Mouse (Mus musculus) liver, embryonic 16.5 days (tissue): Measurements from ENCODE around the gene Lrrc4. TPM values are rescaled to one million over a fixed set of nuclear protein-coding genes. Genes with fewer than 3 reads are reported as not detected.

Experiments
- ATAC-seq: fragments of 200-750 bp; cut with Nextera tagmentation; 2 replicates; pipeline ENCODE4 v1.8.0; 2017; ENCODE audit warnings: low read depth, mild to moderate bottlenecking, moderate number of reproducible peaks, moderate library complexity
- H3K27ac ChIP-seq: fragments of 300-500 bp; sonication (generic); 2 replicates; pipeline ENCODE4 v1.5.1; 2014; ENCODE audit warnings: mild to moderate bottlenecking, low read length
- H3K27me3 ChIP-seq: fragments of 300-500 bp; sonication (generic); 2 replicates; pipeline ENCODE4 v1.6.1; 2014; ENCODE audit warnings: low read depth, low read length, mixed read lengths; ENCODE audit not compliant: control insufficient read depth, insufficient read depth
- H3K36me3 ChIP-seq: fragments of 300-500 bp; sonication (generic); 2 replicates; pipeline ENCODE4 v1.6.1; 2014; ENCODE audit warnings: mild to moderate bottlenecking; ENCODE audit not compliant: control insufficient read depth, insufficient read depth
- H3K4me1 ChIP-seq: fragments of 300-500 bp; sonication (generic); 2 replicates; pipeline ENCODE4 v1.6.1; 2014; ENCODE audit warnings: low read depth, low read length, mixed read lengths; ENCODE audit not compliant: control insufficient read depth
- H3K4me2 ChIP-seq: fragments of 300-500 bp; sonication (generic); 2 replicates; pipeline ENCODE4 v1.6.1; 2014; ENCODE audit warnings: low read depth, low read length, mixed read lengths
- H3K4me3 ChIP-seq: fragments of 300-500 bp; sonication (generic); 2 replicates; pipeline ENCODE4 v1.5.1; 2014; ENCODE audit warnings: low read depth, mild to moderate bottlenecking, low read length
- H3K9ac ChIP-seq: fragments of 300-500 bp; sonication (generic); 2 replicates; pipeline ENCODE4 v1.6.1; 2014; ENCODE audit warnings: low read depth, low read length
- H3K9me3 ChIP-seq: fragments of 300-500 bp; sonication (generic); replicated peaks from 2 replicates; pipeline ENCODE4 v1.6.1; 2016; ENCODE audit warnings: low read length; ENCODE audit not compliant: control insufficient read depth
- WGBS: fragments of 180-500 bp; shearing (Covaris S2); extraction: QIAGEN DNeasy Blood & Tissue Kit; methylation state at CpG from one replicate; pipeline ENCODE4 v1.1.7; 2014; ENCODE audit not compliant: insufficient replicate concordance; 5-methylcytosine and 5-hydroxymethylcytosine counted together
- polyA plus RNA-seq: library from polyadenylated mRNA; unstranded; fragments of >200 nt; fragmentation: Nextera tagmentation; extraction: Ambion mirVana; gene quantifications from 2 replicates; pipeline ENCODE4 v1.2.1, GENCODE M21; 2015

The Lrrc4 gene
- polyA plus RNA-seq, 1 experiment from 2014 or later = 0.11 TPM

DNA sequence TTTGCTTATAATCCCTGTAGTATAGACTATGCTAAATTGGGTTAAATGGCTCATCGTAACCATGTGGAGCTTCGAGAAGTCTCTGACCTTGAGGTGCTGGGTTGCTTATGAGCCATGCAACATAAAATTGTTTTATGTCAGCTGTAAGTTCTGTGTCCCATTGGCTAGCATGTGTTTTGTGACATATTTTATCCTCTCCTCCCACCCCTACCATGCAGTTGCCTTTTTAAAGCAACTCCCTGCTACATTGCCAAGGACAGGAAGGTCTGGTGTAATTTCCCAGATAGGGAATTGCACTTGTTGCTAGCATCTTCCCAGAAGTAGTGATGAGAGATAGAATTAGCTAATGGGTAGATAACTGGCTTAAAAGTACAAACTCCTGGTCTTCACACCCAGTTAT is 31.7 kb downstream of the Lrrc4 start:
- Histone ChIP-seq H3K9me3 (no peaks in the 10 kb centered on the region), H3K4me3 (no peak overlapping the region), H3K27ac (no peak overlapping the region), H3K9ac (no peak overlapping the region), H3K27me3 (no peaks in the 10 kb centered on the region), H3K4me2 (no peak overlapping the region), H3K36me3 (peaks cover 2% of the 10 kb centered on the region; the same call in 1 of the 2 replicates), H3K4me1 (no peaks in the 10 kb centered on the region)
- ATAC-seq = no peak
- 88% methylated on average over 2 of the region's 2 CpGs for WGBS

DNA sequence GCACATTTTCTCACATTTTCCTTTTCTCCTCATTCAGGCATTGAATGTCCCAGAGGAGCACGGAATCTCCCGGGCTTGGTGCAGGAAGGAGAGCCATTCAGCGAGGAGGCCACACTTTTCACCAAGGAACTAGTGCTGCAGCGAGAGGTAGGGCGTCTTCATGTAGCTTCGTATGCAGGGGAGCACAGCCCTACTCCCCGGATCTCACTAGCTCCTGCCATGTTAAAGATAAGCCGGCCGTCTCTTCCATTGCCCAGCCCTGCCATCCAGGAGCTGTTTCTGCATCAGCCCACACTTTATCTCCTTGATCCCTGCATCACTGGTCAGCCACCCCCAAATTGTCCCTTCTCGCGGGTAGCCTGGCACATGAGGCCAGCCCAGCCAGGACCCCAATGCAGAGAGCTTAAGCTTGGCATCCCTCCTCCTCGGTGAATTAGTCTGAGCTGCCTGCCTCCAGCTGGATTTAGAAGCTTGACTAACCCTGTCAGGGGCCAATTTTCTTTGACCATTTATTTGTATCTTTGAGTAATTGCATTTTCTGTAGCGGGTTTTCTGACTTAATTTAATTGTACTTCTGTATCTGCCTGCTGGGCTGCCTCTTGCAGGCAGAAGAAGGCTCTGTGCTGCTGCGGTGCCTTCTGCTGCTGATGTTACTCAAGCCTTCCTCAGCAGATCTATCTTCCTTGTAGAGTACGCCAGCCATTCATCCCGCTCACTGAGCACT is 35.6 kb downstream of the Lrrc4 start:
- whole genome bisulfite sequencing = 74% methylated on average over 16 of the region's 16 CpGs
- Histone ChIP-seq H3K4me2 (no peak overlapping the region), H3K9ac (no peak overlapping the region), H3K27ac (no peak overlapping the region), H3K36me3 (peaks cover 2% of the 10 kb centered on the region; the same call in 1 of the 2 replicates), H3K4me1 (no peaks in the 10 kb centered on the region), H3K4me3 (no peak overlapping the region), H3K9me3 (no peaks in the 10 kb centered on the region), H3K27me3 (no peaks in the 10 kb centered on the region)
- no peak for ATAC-seq

DNA sequence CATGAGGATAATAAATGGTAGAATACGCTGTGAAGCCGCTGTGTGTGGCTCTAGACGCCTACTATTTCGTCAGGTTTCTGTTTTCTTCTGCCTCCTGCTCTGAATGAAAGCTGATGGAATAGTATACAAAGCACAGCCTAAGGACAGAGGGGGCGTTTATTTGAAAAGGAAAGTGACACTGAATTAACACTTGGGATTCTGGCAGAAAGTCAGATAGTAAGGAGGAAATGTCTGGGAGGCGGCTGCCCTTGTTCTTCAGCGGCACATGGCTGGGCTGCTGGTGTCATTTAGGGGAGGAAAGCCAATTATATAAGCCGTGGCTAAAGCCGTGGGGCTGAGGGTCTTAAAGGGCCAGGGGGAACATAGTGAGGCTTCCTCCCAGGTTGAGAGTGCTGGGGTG is 36.2 kb downstream of the Lrrc4 start:
- H3K9ac ChIP-seq = no peak overlapping the region
- no peak overlapping the region for H3K4me2 ChIP-seq
- no peaks in the 10 kb centered on the region for H3K9me3 ChIP-seq
- 62% methylated on average over 9 of the region's 9 CpGs for WGBS
- H3K4me3 ChIP-seq = no peak overlapping the region
- H3K27me3 ChIP-seq = no peaks in the 10 kb centered on the region
- H3K4me1 ChIP-seq = no peaks in the 10 kb centered on the region
- no peak for ATAC-seq
- no peak overlapping the region for H3K27ac ChIP-seq
- H3K36me3 ChIP-seq = peaks cover 2% of the 10 kb centered on the region; the same call in 1 of the 2 replicates

GRCm38 (mm10) chr6:28791809-28792208 is 39.7 kb downstream of the Lrrc4 start:
- no peak overlapping the region for H3K4me2 ChIP-seq
- WGBS = 28% methylated on average over 3 of the region's 3 CpGs

DNA sequence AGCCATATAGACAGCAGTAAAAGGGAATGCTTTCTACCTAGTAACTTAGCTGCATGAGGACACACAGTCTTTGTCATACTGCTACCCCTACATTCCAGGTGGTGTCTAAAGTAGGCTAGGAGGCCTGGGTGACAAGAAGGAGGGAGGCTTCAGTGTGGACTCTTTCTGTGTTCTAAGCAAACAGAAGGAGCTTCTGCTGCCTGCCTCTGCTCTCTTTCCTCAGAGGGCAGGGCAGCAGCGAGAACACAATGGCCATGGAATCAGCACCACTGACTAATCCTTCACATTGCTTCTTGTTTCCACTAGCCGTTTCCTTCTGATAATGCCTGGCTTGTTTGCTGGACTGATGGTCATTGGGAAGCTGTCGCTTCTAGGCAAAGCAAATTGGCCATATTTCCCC is 40.4 kb downstream of the Lrrc4 start:
- Histone ChIP-seq H3K4me3 (no peak overlapping the region), H3K9me3 (no peaks in the 10 kb centered on the region), H3K27ac (no peak overlapping the region), H3K4me2 (no peak overlapping the region), H3K27me3 (no peaks in the 10 kb centered on the region), H3K4me1 (no peaks in the 10 kb centered on the region), H3K9ac (no peak overlapping the region), H3K36me3 (peaks cover 2% of the 10 kb centered on the region; the same call in 1 of the 2 replicates)
- 45% methylated on average over 3 of the region's 3 CpGs for WGBS
- no peak for ATAC-seq

More at GRCm38 (mm10) chr6:28791809-28792208, 39.7 kb downstream of the Lrrc4 start:
- Histone ChIP-seq H3K36me3 (peaks cover 2% of the 10 kb centered on the region; the same call in 1 of the 2 replicates), H3K27me3 (no peaks in the 10 kb centered on the region), H3K9ac (no peak overlapping the region), H3K4me3 (no peak overlapping the region), H3K9me3 (no peaks in the 10 kb centered on the region), H3K4me1 (no peaks in the 10 kb centered on the region), H3K27ac (no peak overlapping the region)
- ATAC-seq = no peak

DNA sequence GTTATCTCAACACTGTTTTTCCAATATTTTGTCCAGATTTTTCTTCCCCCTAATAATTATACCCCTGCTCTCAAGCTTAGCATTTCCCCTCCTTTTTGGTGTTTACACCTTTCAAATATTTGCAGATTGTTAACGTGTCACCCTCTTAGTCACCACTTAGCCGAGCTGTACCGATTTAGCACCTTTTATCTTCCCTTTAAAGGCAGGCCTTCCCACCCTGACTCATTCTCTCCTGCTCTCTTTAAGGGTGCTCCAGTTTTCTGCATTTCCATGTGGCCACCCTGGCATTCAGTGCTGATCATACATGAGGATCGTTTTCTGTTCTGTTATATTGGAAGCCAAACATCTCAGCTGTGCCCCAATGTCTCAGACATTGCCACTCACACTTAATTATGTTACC is 41.9 kb downstream of the Lrrc4 start:
- H3K36me3 ChIP-seq = no peaks in the 10 kb centered on the region
- no peaks in the 10 kb centered on the region for H3K9me3 ChIP-seq
- H3K27ac ChIP-seq = no peak overlapping the region
- H3K4me3 ChIP-seq = no peak overlapping the region
- ATAC-seq = no peak
- WGBS = 45% methylated on average over 4 of the region's 4 CpGs
- H3K4me2 ChIP-seq = no peak overlapping the region
- no peaks in the 10 kb centered on the region for H3K4me1 ChIP-seq
- no peaks in the 10 kb centered on the region for H3K27me3 ChIP-seq
- H3K9ac ChIP-seq = no peak overlapping the region

DNA sequence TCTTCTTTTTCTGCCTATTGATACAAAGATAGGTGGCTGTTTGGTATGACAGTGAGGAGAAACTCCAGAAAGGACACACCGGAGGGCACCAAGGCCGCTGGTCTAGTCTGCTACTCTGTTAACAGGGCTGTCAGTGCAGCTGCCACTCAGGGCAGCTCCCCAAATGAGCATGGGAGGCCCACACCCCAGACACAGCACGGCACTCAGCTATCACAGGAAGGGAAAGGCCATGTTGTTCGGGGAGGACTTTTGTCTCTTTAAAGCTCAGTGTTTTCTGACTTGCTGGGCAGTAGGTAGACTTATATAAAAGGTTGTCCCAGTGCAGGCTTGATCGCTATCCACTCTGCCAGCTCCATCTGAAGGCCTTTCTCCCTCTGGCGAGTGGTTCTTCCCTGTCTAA is 44.4 kb downstream of the Lrrc4 start:
- ATAC-seq = no peak
- no peaks in the 10 kb centered on the region for H3K36me3 ChIP-seq
- H3K9me3 ChIP-seq = no peaks in the 10 kb centered on the region
- H3K9ac ChIP-seq = no peak overlapping the region
- no peak overlapping the region for H3K4me3 ChIP-seq
- H3K4me1 ChIP-seq = no peaks in the 10 kb centered on the region
- H3K27me3 ChIP-seq = no peaks in the 10 kb centered on the region
- no peak overlapping the region for H3K4me2 ChIP-seq
- 44% methylated on average over 6 of the region's 6 CpGs for WGBS
- no peak overlapping the region for H3K27ac ChIP-seq

DNA sequence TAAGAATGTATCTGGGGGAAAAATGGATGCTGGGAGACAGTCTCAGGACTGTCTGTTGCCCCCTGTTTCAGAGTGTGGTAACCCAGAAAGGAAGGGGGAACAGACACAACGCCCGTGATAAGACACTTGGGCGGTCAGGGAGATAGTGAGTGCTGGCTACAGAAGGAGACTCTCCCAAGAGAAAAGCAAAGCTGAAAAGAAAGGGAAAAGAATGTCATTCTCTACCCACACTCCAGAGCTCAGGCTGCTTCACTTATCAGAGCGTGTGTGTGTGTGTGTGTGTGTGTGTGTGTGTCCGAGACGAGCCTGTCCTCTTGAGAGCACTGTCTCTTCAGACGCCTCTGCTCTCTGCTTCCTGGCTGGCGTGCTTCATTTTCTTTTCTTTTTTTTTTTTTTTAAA is 45.8 kb downstream of the Lrrc4 start:
- no peak overlapping the region for H3K4me2 ChIP-seq
- H3K9ac ChIP-seq = no peak overlapping the region
- H3K4me3 ChIP-seq = no peak overlapping the region
- H3K4me1 ChIP-seq = no peaks in the 10 kb centered on the region
- H3K27me3 ChIP-seq = no peaks in the 10 kb centered on the region
- no peak overlapping the region for H3K27ac ChIP-seq
- H3K9me3 ChIP-seq = no peaks in the 10 kb centered on the region
- 24% methylated on average over 8 of the region's 8 CpGs for WGBS
- H3K36me3 ChIP-seq = no peaks in the 10 kb centered on the region
- ATAC-seq = 0 out of 2 replicates have a peak, but pooled peaks have one; percentile 21

- 70% methylated on average over 5 of the region's 5 CpGs for WGBS
- no peak overlapping the region for H3K4me2 ChIP-seq
- H3K9ac ChIP-seq = no peak overlapping the region
- no peak overlapping the region for H3K4me3 ChIP-seq
- no peak overlapping the region for H3K27ac ChIP-seq
- no peaks in the 10 kb centered on the region for H3K4me1 ChIP-seq
- no peaks in the 10 kb centered on the region for H3K36me3 ChIP-seq
- no peaks in the 10 kb centered on the region for H3K9me3 ChIP-seq
- H3K27me3 ChIP-seq = no peaks in the 10 kb centered on the region
- ATAC-seq = no peak
Observed at GRCm38 (mm10) chr6:28783953-28784352, 47.6 kb downstream of the Lrrc4 start.
